31 mouse cellular contexts compared by ENCODE assay signal in genomic region chr9:73129875-73130274, GRCm38 (mm10). TPM values are rescaled to one million over a fixed set of nuclear protein-coding genes. Genes with fewer than 3 reads are reported as not detected.
DNase-seq lines count a peak whose midpoint lies in the region; ATAC-seq and TF ChIP-seq lines count a peak whose summit lies in the region.
"Had no signal": no experiment of that assay in that cellular context is flagged by ENCODE, and none has a peak within 500 bp of the region (broad histone marks: within the 10 kb centered on the region; RNA-seq: fewer than 3 reads in every experiment).

No protein-coding gene starts in this region.

- no peak for TF ChIP-seq EP300 in lung, postnatal 0 days (IDR thresholded peaks at IDR 0.05)

- WGBS in midbrain, embryonic 14.5 days: 43% methylated on average over 8 of the region's 8 CpGs
- WGBS in midbrain, embryonic 10.5 days: 71% methylated on average over 8 of the region's 8 CpGs
- 43% methylated on average over 8 of the region's 8 CpGs for WGBS in midbrain, embryonic 16.5 days
- WGBS in lung, postnatal 0 days: 78% methylated on average over 8 of the region's 8 CpGs

- H3K9ac ChIP-seq in midbrain, embryonic 14.5 days (replicated peaks; ENCODE audit: low read length): no peak overlapping the region
- no peak overlapping the region for H3K9ac ChIP-seq in midbrain, embryonic 16.5 days (ENCODE audit: low read depth, low read length)
- no peak overlapping the region for H3K9ac ChIP-seq in lung, postnatal 0 days (replicated peaks; ENCODE audit: low read depth)
- H3K9ac ChIP-seq: heart, embryonic 13.5 days; hindbrain, embryonic 14.5 days; liver, embryonic 14.5 days had no signal

- no peak overlapping the region for H3K4me2 ChIP-seq in midbrain, embryonic 14.5 days (ENCODE audit: low read length)
- no peak overlapping the region for H3K4me2 ChIP-seq in midbrain, embryonic 16.5 days (ENCODE audit: low read length)
- no peak overlapping the region for H3K4me2 ChIP-seq in lung, postnatal 0 days (replicated peaks; ENCODE audit: low read depth, low read length)
- H3K4me2 ChIP-seq: heart, embryonic 13.5 days; hindbrain, embryonic 14.5 days had no signal

- H3K9me3 ChIP-seq in midbrain, embryonic 14.5 days (ENCODE audit: control insufficient read depth, low read length): no peaks in the 10 kb centered on the region
- no peaks in the 10 kb centered on the region for H3K9me3 ChIP-seq in midbrain, embryonic 10.5 days (replicated peaks)
- no peaks in the 10 kb centered on the region for H3K9me3 ChIP-seq in midbrain, embryonic 16.5 days (replicated peaks; ENCODE audit: control insufficient read depth, low read length, poor library complexity, severe bottlenecking)
- H3K9me3 ChIP-seq in lung, postnatal 0 days (ENCODE audit: low read length): no peaks in the 10 kb centered on the region
- H3K9me3 ChIP-seq: G1E; heart, embryonic 13.5 days had no signal

- no peak; the same call in 1 of the 2 replicates for ATAC-seq in midbrain, embryonic 14.5 days (ENCODE audit: low FRiP score, low TSS enrichment)
- peak; percentile 71 for ATAC-seq in midbrain, embryonic 16.5 days
- ATAC-seq in lung, postnatal 0 days: no peak
- ATAC-seq: intestine, postnatal 0 days had no signal

- peak; percentile 28 for DNase-seq in kidney, adult 9 months
- DNase-seq in kidney, postnatal 10 days: no peak
- peak; percentile 43 for DNase-seq in midbrain, embryonic 14.5 days
- no peak for DNase-seq in midbrain, embryonic 10.5 days (ENCODE audit: low spot score)
- DNase-seq in lung, postnatal 0 days (ENCODE audit: low spot score): no peak
- no peak for DNase-seq in thymus, postnatal 0 days (ENCODE audit: low spot score)
- DNase-seq: adrenal gland, postnatal 14 days; cerebellum, adult 11-12 months; cerebellum, adult 9-11 months; gastrocnemius, postnatal 10 days; heart, postnatal 10 days; liver; lung, adult 2 months; lung, postnatal 14 days; right cerebral cortex, postnatal 14 days; thymus, postnatal 25 days had no signal

- no peak for TF ChIP-seq CTCF in lung, postnatal 0 days (IDR thresholded peaks at IDR 0.05)

- H3K27ac ChIP-seq in midbrain, embryonic 14.5 days (replicated peaks; ENCODE audit: low read depth, low read length): no peak overlapping the region
- H3K27ac ChIP-seq in midbrain, embryonic 10.5 days (replicated peaks): no peak overlapping the region
- no peak overlapping the region for H3K27ac ChIP-seq in midbrain, embryonic 16.5 days (ENCODE audit: low read length)
- no peak overlapping the region for H3K27ac ChIP-seq in lung, postnatal 0 days (ENCODE audit: low read length)
- H3K27ac ChIP-seq: heart, embryonic 13.5 days; hindbrain, embryonic 14.5 days; liver, embryonic 14.5 days had no signal

- no peak overlapping the region for H3K4me3 ChIP-seq in midbrain, embryonic 14.5 days (replicated peaks; ENCODE audit: low read depth, low read length)
- no peak overlapping the region for H3K4me3 ChIP-seq in midbrain, embryonic 10.5 days
- no peak overlapping the region for H3K4me3 ChIP-seq in midbrain, embryonic 16.5 days (ENCODE audit: low read depth, low read length)
- H3K4me3 ChIP-seq in lung, postnatal 0 days (ENCODE audit: low read depth, low read length): no peak overlapping the region
- H3K4me3 ChIP-seq: erythroblast, embryonic 14.5 days; heart, embryonic 13.5 days had no signal

- peaks cover 48% of the 10 kb centered on the region for H3K36me3 ChIP-seq in midbrain, embryonic 14.5 days (ENCODE audit: control insufficient read depth, insufficient read depth, low read length)
- peaks cover 53% of the 10 kb centered on the region for H3K36me3 ChIP-seq in midbrain, embryonic 10.5 days
- peaks cover 12% of the 10 kb centered on the region for H3K36me3 ChIP-seq in midbrain, embryonic 16.5 days (ENCODE audit: control insufficient read depth, insufficient read depth, low read length)
- H3K36me3 ChIP-seq in lung, postnatal 0 days (ENCODE audit: insufficient read depth, low read length): peaks cover 10% of the 10 kb centered on the region

- H3K4me1 ChIP-seq in midbrain, embryonic 14.5 days (ENCODE audit: control insufficient read depth, insufficient read depth, low read length): no peaks in the 10 kb centered on the region
- H3K4me1 ChIP-seq in midbrain, embryonic 10.5 days: peaks cover 9% of the 10 kb centered on the region
- no peaks in the 10 kb centered on the region for H3K4me1 ChIP-seq in midbrain, embryonic 16.5 days (ENCODE audit: control insufficient read depth, insufficient read depth, low read length)
- H3K4me1 ChIP-seq in lung, postnatal 0 days (ENCODE audit: insufficient read depth, low read depth, low read length): no peaks in the 10 kb centered on the region
- H3K4me1 ChIP-seq: heart, embryonic 13.5 days had no signal

- H3K27me3 ChIP-seq in midbrain, embryonic 14.5 days (ENCODE audit: control insufficient read depth, insufficient read depth, low read length): no peaks in the 10 kb centered on the region
- H3K27me3 ChIP-seq in midbrain, embryonic 10.5 days (ENCODE audit: low read depth, poor library complexity, severe bottlenecking): no peaks in the 10 kb centered on the region
- H3K27me3 ChIP-seq in midbrain, embryonic 16.5 days (ENCODE audit: control insufficient read depth, insufficient read depth, low read depth, low read length): no peaks in the 10 kb centered on the region
- H3K27me3 ChIP-seq in lung, postnatal 0 days (replicated peaks; ENCODE audit: insufficient read depth, low read length): no peaks in the 10 kb centered on the region
- H3K27me3 ChIP-seq: heart, embryonic 13.5 days had no signal

RNA-seq across cellular contexts. Expression of gene Rsl24d1, which starts 16.6 kb away (rescaled TPM):
- 121 and 122 TPM in 2 replicates for polyA plus RNA-seq in midbrain, embryonic 14.5 days (2014; fragmentation: Nextera tagmentation; extraction: Ambion mirVana)
- polyA plus RNA-seq in midbrain, embryonic 10.5 days (2016; fragmentation: Nextera tagmentation; extraction: Ambion mirVana): 143 and 150 TPM in 2 replicates
- 103 and 109 TPM in 2 replicates for polyA plus RNA-seq in midbrain, embryonic 16.5 days (2015; fragmentation: Nextera tagmentation; extraction: Ambion mirVana)
- 58.8 and 59.8 TPM in 2 replicates for polyA plus RNA-seq in lung, postnatal 0 days (2015; fragmentation: Nextera tagmentation; extraction: Ambion mirVana)
- polyA plus RNA-seq in thymus, postnatal 0 days (2015; fragmentation: Nextera tagmentation; extraction: Ambion mirVana): 159 and 161 TPM in 2 replicates

RNA-seq across cellular contexts. Expression of gene Gm20509, which starts 27.6 kb away (rescaled TPM):
- polyA plus RNA-seq in midbrain, embryonic 14.5 days (2014; fragmentation: Nextera tagmentation; extraction: Ambion mirVana): not detected in 2 replicates
- not detected in 2 replicates for polyA plus RNA-seq in midbrain, embryonic 10.5 days (2016; fragmentation: Nextera tagmentation; extraction: Ambion mirVana)
- polyA plus RNA-seq in midbrain, embryonic 16.5 days (2015; fragmentation: Nextera tagmentation; extraction: Ambion mirVana): not detected in 2 replicates
- not detected in 2 replicates for polyA plus RNA-seq in lung, postnatal 0 days (2015; fragmentation: Nextera tagmentation; extraction: Ambion mirVana)
- polyA plus RNA-seq in thymus, postnatal 0 days (2015; fragmentation: Nextera tagmentation; extraction: Ambion mirVana): not detected in 2 replicates
- polyA plus RNA-seq: embryonic facial prominence, embryonic 14.5 days; erythroblast, embryonic 14.5 days; forebrain, embryonic 11.5 days; G1E; gonadal fat pad, adult 2 months; heart, embryonic 13.5 days; hindbrain, embryonic 14.5 days; intestine, postnatal 0 days; large intestine, adult 2 months; limb, embryonic 11.5 days; liver, embryonic 14.5 days; lung, adult 2 months; neural tube, embryonic 11.5 days; small intestine, adult 2 months; stomach, embryonic 14.5 days had no signal

RNA-seq across cellular contexts. Expression of gene Khdc3, which starts 28.2 kb away (rescaled TPM):
- polyA plus RNA-seq in midbrain, embryonic 14.5 days (2014; fragmentation: Nextera tagmentation; extraction: Ambion mirVana): 0.23 and 0.24 TPM in 2 replicates
- polyA plus RNA-seq in midbrain, embryonic 10.5 days (2016; fragmentation: Nextera tagmentation; extraction: Ambion mirVana): not detected in 2 replicates
- 0.24 and 0.25 TPM in 2 replicates for polyA plus RNA-seq in midbrain, embryonic 16.5 days (2015; fragmentation: Nextera tagmentation; extraction: Ambion mirVana)
- polyA plus RNA-seq in lung, postnatal 0 days (2015; fragmentation: Nextera tagmentation; extraction: Ambion mirVana): 0.12 and 0.14 TPM in 2 replicates
- 0.60 and 0.64 TPM in 2 replicates for polyA plus RNA-seq in thymus, postnatal 0 days (2015; fragmentation: Nextera tagmentation; extraction: Ambion mirVana)
- polyA plus RNA-seq: erythroblast, embryonic 14.5 days; forebrain, embryonic 11.5 days; gonadal fat pad, adult 2 months; heart, embryonic 13.5 days; limb, embryonic 11.5 days; neural tube, embryonic 11.5 days had no signal

Comparison
In these comparisons a context has a peak if more than half of its experiments do, and no peak if none do; other contexts are left out.
1. DNase-seq: peak in kidney, adult 9 months (single experiment) and midbrain, embryonic 14.5 days (single experiment); none in kidney, postnatal 10 days (single experiment), midbrain, embryonic 10.5 days (single experiment), lung, postnatal 0 days (single experiment) and thymus, postnatal 0 days (single experiment).